Mouse (Mus musculus) hindbrain, embryonic 16.5 days (tissue): ENCODE results near the gene Ctbp1. TPM values are rescaled to one million over a fixed set of nuclear protein-coding genes. Genes with fewer than 3 reads are reported as not detected.
A peak's percentile ranks its signal among the peaks of the same experiment; 100 is the strongest.

Experiments used
- ATAC-seq: fragments of 200-750 bp; cut with Nextera tagmentation; 2 replicates; pipeline ENCODE4 v1.8.0; 2017; ENCODE audit warnings: moderate TSS enrichment, moderate library complexity
- H3K27ac ChIP-seq: fragments of 300-500 bp; sonication (generic); 2 replicates; pipeline ENCODE4 v1.5.1; 2014; ENCODE audit warnings: low read depth, mild to moderate bottlenecking, control low read depth, low read length, moderate library complexity
- H3K27me3 ChIP-seq: fragments of 300-500 bp; sonication (generic); replicated peaks from 2 replicates; pipeline ENCODE4 v1.6.1; 2014; ENCODE audit warnings: low read length; ENCODE audit not compliant: control insufficient read depth, insufficient read depth
- H3K36me3 ChIP-seq: fragments of 300-500 bp; sonication (generic); 2 replicates; pipeline ENCODE4 v1.6.1; 2014; ENCODE audit warnings: mild to moderate bottlenecking, low read length, moderate library complexity, mixed read lengths; ENCODE audit not compliant: control insufficient read depth, insufficient read depth
- H3K4me1 ChIP-seq: fragments of 300-500 bp; sonication (generic); 2 replicates; pipeline ENCODE4 v1.6.1; 2014; ENCODE audit warnings: low read depth, low read length; ENCODE audit not compliant: control insufficient read depth, insufficient read depth
- H3K4me2 ChIP-seq: fragments of 300-500 bp; sonication (generic); 2 replicates; pipeline ENCODE4 v1.6.1; 2014; ENCODE audit warnings: mild to moderate bottlenecking, low read length, control low read depth, moderate library complexity
- H3K4me3 ChIP-seq: fragments of 300-500 bp; sonication (generic); 2 replicates; pipeline ENCODE4 v1.5.1; 2014; ENCODE audit warnings: mild to moderate bottlenecking, low read length, control low read depth, moderate library complexity
- H3K9ac ChIP-seq: fragments of 300-500 bp; sonication (generic); 2 replicates; pipeline ENCODE4 v1.6.1; 2014; ENCODE audit warnings: low read depth, mild to moderate bottlenecking, control low read depth, low read length, moderate library complexity
- H3K9me3 ChIP-seq: fragments of 300-500 bp; sonication (generic); 2 replicates; pipeline ENCODE4 v1.6.1; 2014; ENCODE audit warnings: mild to moderate bottlenecking, low read length, moderate library complexity; ENCODE audit not compliant: control insufficient read depth
- WGBS: fragments of 180-500 bp; shearing (Covaris S2); extraction: QIAGEN DNeasy Blood & Tissue Kit; methylation state at CpG from one replicate; pipeline ENCODE4 v1.1.7; 2014; 5-methylcytosine and 5-hydroxymethylcytosine counted together
- polyA plus RNA-seq: library from polyadenylated mRNA; unstranded; fragments of >200 nt; fragmentation: Nextera tagmentation; extraction: Ambion mirVana; gene quantifications from 2 replicates; pipeline ENCODE4 v1.2.1, GENCODE M21; 2015

Ctbp1 gene
- polyA plus RNA-seq, 1 experiment from 2014 or later = 402 TPM

- Histone ChIP-seq H3K4me3 (no peak overlapping the region), H3K9me3 (no peaks in the 10 kb centered on the region), H3K9ac (no peak overlapping the region), H3K4me2 (no peak overlapping the region), H3K27me3 (no peaks in the 10 kb centered on the region), H3K36me3 (no peaks in the 10 kb centered on the region), H3K27ac (no peak overlapping the region), H3K4me1 (0 out of 2 replicates have a peak, but pooled peaks cover 2% of the 10 kb centered on the region)
- no peak for ATAC-seq
- 80% methylated on average over 5 of the region's 5 CpGs for WGBS
Observed at GRCm38 (mm10) chr5:33232791-33233190, 42.0 kb downstream of the Ctbp1 start.

- Histone ChIP-seq H3K4me1 (0 out of 2 replicates have a peak, but pooled peaks cover 2% of the 10 kb centered on the region), H3K4me2 (no peak overlapping the region), H3K9ac (no peak overlapping the region), H3K4me3 (no peak overlapping the region), H3K27ac (no peak overlapping the region), H3K9me3 (no peaks in the 10 kb centered on the region), H3K27me3 (no peaks in the 10 kb centered on the region), H3K36me3 (no peaks in the 10 kb centered on the region)
- peak; percentile 52; the same call in 1 of the 2 replicates for ATAC-seq
- 37% methylated on average over 5 of the region's 5 CpGs for WGBS
Observed at GRCm38 (mm10) chr5:33230285-33230684, 44.5 kb downstream of the Ctbp1 start.

GRCm38 (mm10) chr5:33228428-33228827, 46.4 kb downstream of the Ctbp1 start:
- Histone ChIP-seq H3K4me2 (no peak overlapping the region), H3K9ac (no peak overlapping the region), H3K9me3 (no peaks in the 10 kb centered on the region), H3K27me3 (no peaks in the 10 kb centered on the region), H3K4me1 (no peaks in the 10 kb centered on the region), H3K27ac (peak overlapping the region; percentile 0; the same call in 1 of the 2 replicates), H3K36me3 (no peaks in the 10 kb centered on the region), H3K4me3 (no peak overlapping the region)
- peak; percentile 60 for ATAC-seq
- 52% methylated on average over 5 of the region's 5 CpGs for WGBS

DNA sequence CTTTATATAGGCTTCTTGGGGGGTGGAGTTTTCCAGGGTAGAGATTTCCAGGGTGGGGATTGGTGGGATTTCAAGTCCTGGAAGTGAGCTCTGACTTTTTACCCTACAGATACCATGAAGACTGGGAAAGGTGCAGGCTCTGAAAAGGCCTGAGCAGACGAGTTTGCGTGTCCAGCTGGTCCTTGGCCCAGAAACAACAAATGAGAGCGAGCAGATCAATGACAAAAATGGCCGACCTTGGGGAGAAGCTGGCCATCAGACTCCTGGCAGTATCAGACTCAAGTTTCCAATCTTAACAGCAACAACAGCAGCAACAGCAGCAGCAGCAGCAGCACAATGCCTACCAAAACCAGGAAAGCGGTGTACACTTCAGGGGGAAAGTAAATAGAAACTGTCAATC, 49.1 kb downstream of the Ctbp1 start:
- Histone ChIP-seq H3K27ac (no peak overlapping the region), H3K9ac (no peak overlapping the region), H3K4me2 (no peak overlapping the region), H3K27me3 (no peaks in the 10 kb centered on the region), H3K4me1 (0 out of 2 replicates have a peak, but pooled peaks cover under 1% of the 10 kb centered on the region), H3K4me3 (no peak overlapping the region), H3K36me3 (no peaks in the 10 kb centered on the region), H3K9me3 (no peaks in the 10 kb centered on the region)
- ATAC-seq = no peak
- WGBS = 86% methylated on average over 5 of the region's 5 CpGs

GRCm38 (mm10) chr5:33224491-33224890, 50.3 kb downstream of the Ctbp1 start:
- ATAC-seq = no peak
- Histone ChIP-seq H3K4me3 (no peak overlapping the region), H3K9me3 (no peaks in the 10 kb centered on the region), H3K27me3 (no peaks in the 10 kb centered on the region), H3K36me3 (no peaks in the 10 kb centered on the region), H3K4me2 (no peak overlapping the region), H3K9ac (no peak overlapping the region), H3K27ac (no peak overlapping the region), H3K4me1 (0 out of 2 replicates have a peak, but pooled peaks cover 5% of the 10 kb centered on the region)
- WGBS = 81% methylated on average over 7 of the region's 7 CpGs

- 76% methylated on average over 9 of the region's 9 CpGs for WGBS
- Histone ChIP-seq H3K27me3 (no peaks in the 10 kb centered on the region), H3K4me2 (no peak overlapping the region), H3K36me3 (no peaks in the 10 kb centered on the region), H3K4me3 (no peak overlapping the region), H3K9me3 (no peaks in the 10 kb centered on the region), H3K27ac (no peak overlapping the region), H3K9ac (no peak overlapping the region), H3K4me1 (0 out of 2 replicates have a peak, but pooled peaks cover 5% of the 10 kb centered on the region)
- no peak for ATAC-seq
Observed at GRCm38 (mm10) chr5:33222841-33223744, 51.7 kb downstream of the Ctbp1 start.

DNA sequence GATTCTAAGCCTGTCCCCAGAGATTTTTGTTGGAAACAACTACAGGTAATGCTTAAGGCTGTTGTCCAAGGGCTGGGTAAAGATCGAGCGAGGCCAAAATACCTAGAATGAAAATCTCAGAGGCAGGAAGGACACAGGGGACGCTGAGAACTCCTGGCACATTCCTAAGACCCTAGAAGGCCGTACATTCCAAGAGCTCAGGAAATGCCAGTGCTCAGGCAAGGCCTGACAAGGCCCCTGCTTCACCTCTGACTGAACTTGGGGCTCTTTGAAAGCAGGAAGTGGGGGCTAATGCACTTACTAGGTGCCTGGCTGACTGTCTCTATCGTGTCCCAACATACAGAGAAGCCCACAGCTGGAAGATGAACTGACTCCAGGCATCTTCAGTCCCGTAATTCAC, 52.4 kb downstream of the Ctbp1 start:
- no peak overlapping the region for H3K9ac ChIP-seq
- ATAC-seq = no peak
- H3K27ac ChIP-seq = no peak overlapping the region
- H3K9me3 ChIP-seq = no peaks in the 10 kb centered on the region
- no peaks in the 10 kb centered on the region for H3K27me3 ChIP-seq
- no peak overlapping the region for H3K4me2 ChIP-seq
- H3K4me1 ChIP-seq = 0 out of 2 replicates have a peak, but pooled peaks cover 5% of the 10 kb centered on the region
- WGBS = 83% methylated on average over 6 of the region's 6 CpGs
- no peaks in the 10 kb centered on the region for H3K36me3 ChIP-seq
- H3K4me3 ChIP-seq = no peak overlapping the region

- ATAC-seq = peak; percentile 76; the same call in 1 of the 2 replicates
- H3K4me2 ChIP-seq = no peak overlapping the region
- H3K4me3 ChIP-seq = no peak overlapping the region
- H3K4me1 ChIP-seq = 0 out of 2 replicates have a peak, but pooled peaks cover 5% of the 10 kb centered on the region
- H3K27ac ChIP-seq = peak overlapping the region; percentile 2; the same call in 1 of the 2 replicates
- no peaks in the 10 kb centered on the region for H3K36me3 ChIP-seq
- 79% methylated on average over 10 of the region's 10 CpGs for WGBS
- no peaks in the 10 kb centered on the region for H3K27me3 ChIP-seq
- H3K9ac ChIP-seq = no peak overlapping the region
- H3K9me3 ChIP-seq = no peaks in the 10 kb centered on the region
Observed at GRCm38 (mm10) chr5:33220350-33221044, 54.3 kb downstream of the Ctbp1 start.

GRCm38 (mm10) chr5:33219831-33220230, 55.0 kb downstream of the Ctbp1 start:
- 0 out of 2 replicates have a peak, but pooled peaks cover 5% of the 10 kb centered on the region for H3K4me1 ChIP-seq
- ATAC-seq = no peak
- WGBS = 93% methylated on average over 4 of the region's 4 CpGs
- no peak overlapping the region for H3K4me3 ChIP-seq
- no peak overlapping the region for H3K27ac ChIP-seq
- H3K4me2 ChIP-seq = no peak overlapping the region
- H3K36me3 ChIP-seq = no peaks in the 10 kb centered on the region
- H3K9ac ChIP-seq = no peak overlapping the region
- no peaks in the 10 kb centered on the region for H3K9me3 ChIP-seq
- no peaks in the 10 kb centered on the region for H3K27me3 ChIP-seq
